Mouse (Mus musculus) intestine, embryonic 15.5 days (tissue): ENCODE measurements at regions not wholly inside any gene's neighbourhood (a gene's known extent, or its start where the extent isn't known, plus 50 kb on each side); places are given as distances from the start of the nearest gene placed in this dataset.
"Not testable (repeated sequence)": the region's sequence is repeated elsewhere in the genome, so short reads cannot be mapped to it uniquely, and the experiment has no call there.

Experiments used
- ATAC-seq: fragments of 200-750 bp; cut with Nextera tagmentation; 2 replicates; pipeline ENCODE4 v1.8.0; 2017; ENCODE audit warnings: moderate TSS enrichment, moderate library complexity
- H3K27ac ChIP-seq: fragments of 300-500 bp; sonication (generic); 2 replicates; pipeline ENCODE4 v1.5.1; 2015; ENCODE audit warnings: mild to moderate bottlenecking, inconsistent platforms
- H3K27me3 ChIP-seq: fragments of 300-500 bp; sonication (generic); replicated peaks from 2 replicates; pipeline ENCODE4 v1.6.1; 2015; ENCODE audit warnings: inconsistent platforms
- H3K36me3 ChIP-seq: fragments of 300-500 bp; sonication (generic); 2 replicates; pipeline ENCODE4 v1.6.1; 2015; ENCODE audit warnings: inconsistent platforms
- H3K4me1 ChIP-seq: fragments of 300-500 bp; sonication (generic); replicated peaks from 2 replicates; pipeline ENCODE4 v1.6.1; 2015; ENCODE audit warnings: inconsistent platforms
- H3K4me2 ChIP-seq: fragments of 300-500 bp; sonication (generic); replicated peaks from 2 replicates; pipeline ENCODE4 v1.6.1; 2015; ENCODE audit warnings: mild to moderate bottlenecking, inconsistent platforms
- H3K4me3 ChIP-seq: fragments of 300-500 bp; sonication (generic); replicated peaks from 2 replicates; pipeline ENCODE4 v1.5.1; 2015; ENCODE audit warnings: inconsistent platforms
- H3K9ac ChIP-seq: fragments of 300-500 bp; sonication (generic); 2 replicates; pipeline ENCODE4 v1.6.1; 2015; ENCODE audit warnings: inconsistent platforms
- H3K9me3 ChIP-seq: fragments of 300-500 bp; sonication (generic); 2 replicates; pipeline ENCODE4 v1.6.1; 2016; ENCODE audit warnings: inconsistent platforms
- WGBS: fragments of 180-500 bp; shearing (Covaris S2); methylation state at CpG from one replicate; pipeline ENCODE4 v1.1.7; 2015; 5-methylcytosine and 5-hydroxymethylcytosine counted together

- Histone ChIP-seq H3K4me3 (no peak overlapping the region), H3K36me3 (no peaks in the 10 kb centered on the region), H3K4me1 (no peaks in the 10 kb centered on the region), H3K9ac (no peak overlapping the region), H3K27ac (no peak overlapping the region), H3K27me3 (no peaks in the 10 kb centered on the region), H3K4me2 (no peak overlapping the region), H3K9me3 (no peaks in the 10 kb centered on the region)
- no peak for ATAC-seq
- WGBS, result 73% methylated on average over 2 of the region's 2 CpGs
Measured at GRCm38 (mm10) chr1:8097046-8097445, 3289.4 kb downstream of the Gm37988 start.

GRCm38 (mm10) chr1:8123021-8123420 lies 3290.9 kb upstream of the A830018L16Rik start:
- 36% methylated on average over 8 of the region's 8 CpGs for WGBS
- not testable (repeated sequence) for H3K4me2 ChIP-seq

GRCm38 (mm10) chr1:8134434-8135433 lies 3279.2 kb upstream of the A830018L16Rik start:
- not testable (repeated sequence) for H3K27me3 ChIP-seq, H3K9me3 ChIP-seq, H3K9ac ChIP-seq, H3K36me3 ChIP-seq, H3K4me2 ChIP-seq, H3K4me3 ChIP-seq, H3K4me1 ChIP-seq, H3K27ac ChIP-seq
- WGBS, result 79% methylated on average over 3 of the region's 3 CpGs
- peak; percentile 59 for ATAC-seq

More at GRCm38 (mm10) chr1:8123021-8123420, 3290.9 kb upstream of the A830018L16Rik start:
- not testable (repeated sequence) for H3K4me1 ChIP-seq, H3K27ac ChIP-seq, H3K9me3 ChIP-seq, H3K27me3 ChIP-seq, ATAC-seq, H3K4me3 ChIP-seq, H3K9ac ChIP-seq, H3K36me3 ChIP-seq

DNA sequence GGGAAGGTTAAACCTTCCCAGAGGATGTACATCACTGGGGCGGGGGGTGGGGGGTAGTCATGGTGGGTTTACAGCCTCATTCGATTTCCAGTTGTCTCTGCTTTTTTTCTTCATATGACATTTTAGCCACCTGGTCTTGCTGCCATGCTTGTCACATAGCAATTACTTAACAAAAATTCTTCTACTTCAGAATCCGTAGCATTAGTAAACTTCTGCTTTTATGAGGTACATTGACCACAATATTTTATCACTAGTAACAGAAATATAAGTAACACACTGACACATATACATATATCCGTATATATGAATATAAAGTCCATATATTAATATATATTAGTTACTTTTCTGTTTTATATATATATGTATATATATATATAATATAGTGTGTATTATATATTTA lies 3271.3 kb upstream of the A830018L16Rik start:
- no peaks in the 10 kb centered on the region for H3K36me3 ChIP-seq
- H3K9me3 ChIP-seq, result no peaks in the 10 kb centered on the region
- H3K27me3 ChIP-seq, result no peaks in the 10 kb centered on the region
- WGBS, result 73% methylated on average over 4 of the region's 4 CpGs
- no peaks in the 10 kb centered on the region for H3K4me1 ChIP-seq
- no peak overlapping the region for H3K27ac ChIP-seq
- no peak overlapping the region for H3K4me3 ChIP-seq
- H3K9ac ChIP-seq, result no peak overlapping the region
- H3K4me2 ChIP-seq, result no peak overlapping the region
- no peak for ATAC-seq

GRCm38 (mm10) chr1:8173196-8173595 lies 3240.7 kb upstream of the A830018L16Rik start:
- no peak for ATAC-seq
- Histone ChIP-seq H3K36me3 (no peaks in the 10 kb centered on the region), H3K27ac (no peak overlapping the region), H3K27me3 (no peaks in the 10 kb centered on the region), H3K9ac (no peak overlapping the region), H3K4me3 (no peak overlapping the region), H3K4me1 (no peaks in the 10 kb centered on the region), H3K9me3 (no peaks in the 10 kb centered on the region), H3K4me2 (no peak overlapping the region)
